Mouse (Mus musculus) hindbrain, embryonic 15.5 days (tissue): ENCODE measurements around the gene Pold1. TPM values are rescaled to one million over a fixed set of nuclear protein-coding genes. Genes with fewer than 3 reads are reported as not detected.

Experiments
- ATAC-seq: fragments of 200-750 bp; cut with Nextera tagmentation; 2 replicates; pipeline ENCODE4 v1.8.0; 2017; ENCODE audit warnings: low read depth, moderate number of reproducible peaks, moderate TSS enrichment; ENCODE audit not compliant: low FRiP score
- H3K27ac ChIP-seq: fragments of 300-500 bp; sonication (generic); replicated peaks from 2 replicates; pipeline ENCODE4 v1.5.1; 2015; ENCODE audit warnings: mild to moderate bottlenecking, inconsistent platforms
- H3K27me3 ChIP-seq: fragments of 300-500 bp; sonication (generic); 2 replicates; pipeline ENCODE4 v1.6.1; 2015; ENCODE audit warnings: control low read depth, inconsistent platforms
- H3K36me3 ChIP-seq: fragments of 300-500 bp; sonication (generic); 2 replicates; pipeline ENCODE4 v1.6.1; 2015; ENCODE audit warnings: control low read depth, inconsistent platforms
- H3K4me1 ChIP-seq: fragments of 300-500 bp; sonication (generic); replicated peaks from 2 replicates; pipeline ENCODE4 v1.6.1; 2015; ENCODE audit warnings: control low read depth, inconsistent platforms
- H3K4me2 ChIP-seq: fragments of 300-500 bp; sonication (generic); 2 replicates; pipeline ENCODE4 v1.6.1; 2015; ENCODE audit warnings: moderate library complexity, mild to moderate bottlenecking, inconsistent platforms
- H3K4me3 ChIP-seq: fragments of 300-500 bp; sonication (generic); 2 replicates; pipeline ENCODE4 v1.5.1; 2015; ENCODE audit warnings: mild to moderate bottlenecking, inconsistent platforms
- H3K9ac ChIP-seq: fragments of 300-500 bp; sonication (generic); 2 replicates; pipeline ENCODE4 v1.6.1; 2015; ENCODE audit warnings: inconsistent platforms
- H3K9me3 ChIP-seq: fragments of 300-500 bp; sonication (generic); 2 replicates; pipeline ENCODE4 v1.6.1; 2016; ENCODE audit warnings: control low read depth, inconsistent platforms
- WGBS: fragments of 180-500 bp; shearing (Covaris S2); methylation state at CpG from one replicate; pipeline ENCODE4 v1.1.7; 2015; 5-methylcytosine and 5-hydroxymethylcytosine counted together
- polyA plus RNA-seq: library from polyadenylated mRNA; unstranded; fragments of >200 nt; fragmentation: Nextera tagmentation; extraction: Ambion mirVana; gene quantifications from 2 replicates; pipeline ENCODE4 v1.2.1, GENCODE M21; 2015

The Pold1 gene
- polyA plus RNA-seq, 1 experiment from 2014 or later = 29.4 TPM

DNA sequence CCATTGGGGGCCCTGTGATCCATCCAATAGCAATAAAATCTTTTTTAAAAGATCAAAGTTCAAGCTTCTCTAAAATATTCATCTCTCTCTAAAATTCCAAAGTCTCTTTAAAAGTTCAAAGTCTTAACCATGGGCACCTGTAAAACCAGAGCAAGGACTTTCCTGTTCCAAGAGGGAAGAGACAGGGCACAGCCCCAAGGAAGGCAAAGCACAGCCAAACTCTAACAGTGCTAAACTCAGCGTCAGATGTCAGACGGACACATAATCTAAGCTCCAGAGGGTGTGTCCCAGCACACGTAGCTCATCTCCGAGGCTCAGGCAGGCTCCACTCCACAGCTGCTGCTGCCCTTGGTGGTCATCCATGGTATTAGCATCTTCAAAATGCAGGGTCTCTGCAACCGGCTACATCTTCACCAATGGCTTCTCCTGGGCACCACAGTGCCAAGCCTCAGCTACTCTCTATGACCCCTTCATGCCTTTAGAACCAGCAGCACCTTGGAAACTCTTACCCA, 27.7 kb upstream of the Pold1 start:
- Histone ChIP-seq H3K4me2 (no peak overlapping the region), H3K27ac (no peak overlapping the region), H3K9ac (no peak overlapping the region), H3K4me3 (no peak overlapping the region), H3K36me3 (no peaks in the 10 kb centered on the region), H3K4me1 (no peaks in the 10 kb centered on the region), H3K27me3 (no peaks in the 10 kb centered on the region), H3K9me3 (peaks cover 4% of the 10 kb centered on the region; the same call in 1 of the 2 replicates)
- WGBS = 59% methylated on average over 5 of the region's 5 CpGs
- no peak for ATAC-seq

DNA sequence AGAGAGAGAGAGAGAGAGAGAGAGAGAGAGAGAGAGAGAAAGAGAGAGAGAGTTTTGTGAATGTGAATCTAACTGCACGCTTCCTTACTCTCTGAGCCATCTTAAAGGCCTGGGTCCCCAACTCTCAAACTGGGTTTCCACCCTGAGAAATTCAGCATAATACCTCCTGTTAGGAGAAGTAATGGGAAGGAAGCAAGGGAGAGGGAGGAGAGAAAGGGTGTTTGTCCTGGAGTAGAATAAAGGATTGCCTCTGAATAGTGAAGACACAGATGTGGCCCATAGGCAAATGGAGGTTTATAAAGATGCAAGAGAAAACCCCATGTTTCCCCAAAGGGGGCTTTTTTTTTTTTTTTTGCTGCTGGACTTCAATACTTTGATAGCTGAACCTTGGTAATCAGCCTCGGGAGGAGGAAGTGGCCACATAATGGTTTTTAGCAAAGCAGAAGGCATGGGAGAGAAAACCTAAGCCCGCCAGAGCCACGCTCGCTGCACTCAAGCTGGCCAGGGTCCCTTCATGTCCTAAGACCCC, 24.4 kb upstream of the Pold1 start:
- Histone ChIP-seq H3K27me3 (no peaks in the 10 kb centered on the region), H3K4me1 (no peaks in the 10 kb centered on the region), H3K4me2 (no peak overlapping the region), H3K9ac (no peak overlapping the region), H3K36me3 (no peaks in the 10 kb centered on the region), H3K4me3 (no peak overlapping the region), H3K9me3 (no peaks in the 10 kb centered on the region), H3K27ac (no peak overlapping the region)
- 69% methylated on average over 5 of the region's 5 CpGs for WGBS
- ATAC-seq = no peak

DNA sequence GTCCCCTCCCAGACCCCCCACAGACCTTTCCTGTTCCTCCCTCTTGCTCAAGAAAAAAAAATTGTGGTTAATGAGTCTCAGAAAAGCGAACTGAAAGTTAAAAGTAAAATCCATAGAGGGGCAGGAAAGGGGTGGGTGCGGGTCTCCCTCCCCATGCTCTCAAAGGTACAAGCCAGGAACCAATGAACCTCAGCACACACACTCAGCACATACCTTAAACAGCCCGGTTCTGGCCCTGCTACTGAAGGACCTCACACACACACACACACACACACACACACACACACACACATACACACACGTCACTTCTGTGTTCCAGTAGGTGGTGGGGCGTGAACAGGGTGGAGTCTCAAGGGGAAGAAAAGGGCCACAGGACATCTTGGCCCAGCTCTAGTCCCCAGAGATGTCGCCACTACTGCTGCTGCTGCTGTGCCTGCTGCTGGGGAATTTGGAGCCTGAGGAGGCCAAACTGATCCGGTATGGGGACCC, 23.6 kb upstream of the Pold1 start, which contains the start of gene Napsa:
TSS of gene Napsa (plus strand) at position 168 of the 489 bp plus-strand sequence.
- 30% methylated on average over 7 of the region's 7 CpGs for WGBS
- H3K27ac ChIP-seq = no peak within 1 kb of the TSS

DNA sequence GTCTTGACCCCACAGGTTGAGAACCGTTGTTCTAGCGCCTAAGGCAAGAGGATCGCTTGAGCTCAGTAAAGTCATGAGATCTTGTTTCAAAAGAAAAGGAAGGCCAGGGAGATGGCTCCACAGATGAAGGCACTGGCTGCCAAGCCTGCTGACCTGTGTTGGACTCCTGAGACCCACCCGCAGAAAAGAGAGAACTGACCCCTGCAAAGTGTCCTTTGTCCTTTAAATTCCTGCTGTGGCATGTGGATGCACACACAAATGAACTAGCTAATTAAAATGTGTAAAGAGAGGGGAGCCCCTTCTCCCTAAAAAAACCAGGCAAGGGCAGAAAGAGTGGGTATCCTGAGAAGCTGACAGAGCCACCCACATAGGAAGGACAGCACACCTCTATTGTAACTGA, 23.2 kb upstream of the Pold1 start:
- no peak for ATAC-seq
- Histone ChIP-seq H3K27ac (no peak overlapping the region), H3K4me1 (no peaks in the 10 kb centered on the region), H3K4me3 (no peak overlapping the region), H3K27me3 (no peaks in the 10 kb centered on the region), H3K9ac (no peak overlapping the region), H3K4me2 (no peak overlapping the region), H3K36me3 (no peaks in the 10 kb centered on the region), H3K9me3 (no peaks in the 10 kb centered on the region)
- WGBS = 32% methylated on average over 4 of the region's 4 CpGs

More for the DNA sequence above, 23.6 kb upstream of the Pold1 start, which contains the start of gene Napsa:
- no peak within 1 kb of the TSS for H3K4me2 ChIP-seq
- no peaks in the 10 kb centered on the region for H3K36me3 ChIP-seq
- no peak for ATAC-seq
- H3K27me3 ChIP-seq = no peaks in the 10 kb centered on the region
- H3K4me3 ChIP-seq = no peak within 1 kb of the TSS
- no peaks in the 10 kb centered on the region for H3K9me3 ChIP-seq
- H3K4me1 ChIP-seq = no peaks in the 10 kb centered on the region
- no peak within 1 kb of the TSS for H3K9ac ChIP-seq

DNA sequence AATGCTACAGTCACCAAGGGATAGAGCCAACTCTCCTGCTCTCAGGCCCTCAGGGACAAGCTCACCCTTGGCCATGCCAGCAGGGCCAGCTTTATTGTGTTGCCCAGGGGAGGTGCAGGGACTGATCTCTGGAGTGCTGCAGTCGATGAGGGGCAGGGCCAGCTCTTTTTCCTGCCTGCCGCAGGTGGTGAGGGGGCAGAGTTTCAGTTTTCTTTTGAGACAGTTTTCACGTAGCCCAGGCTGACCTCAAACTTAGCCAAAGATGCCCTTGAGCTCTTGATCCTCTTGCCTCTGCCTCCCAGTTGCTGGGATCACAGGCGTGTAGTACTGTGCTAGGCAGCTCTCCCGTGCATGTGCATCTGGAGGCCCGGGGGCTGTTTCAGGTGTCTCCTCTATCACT, 22.3 kb upstream of the Pold1 start:
- 92% methylated on average over 6 of the region's 6 CpGs for WGBS
- H3K9ac ChIP-seq = no peak overlapping the region
- ATAC-seq = no peak

DNA sequence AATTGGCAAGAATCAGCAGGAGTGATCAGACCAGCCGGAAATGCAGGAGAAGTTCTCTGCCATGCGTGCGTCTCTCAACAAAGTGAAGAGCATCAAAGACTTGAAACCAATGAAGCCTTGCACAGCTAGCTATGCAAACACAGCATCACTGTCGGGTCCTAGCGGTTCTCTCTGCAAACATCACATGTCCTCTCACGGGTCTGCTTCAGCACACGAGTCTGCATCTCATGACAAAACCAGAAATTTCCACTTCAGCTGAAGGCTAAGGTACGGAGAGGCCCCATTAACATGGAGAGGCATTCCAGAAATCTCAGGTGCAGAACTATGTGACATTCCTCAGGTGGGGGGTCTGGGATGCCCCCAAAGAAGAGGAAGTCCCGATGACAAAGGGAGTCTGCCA, 20.2 kb upstream of the Pold1 start:
- Histone ChIP-seq H3K4me3 (no peak overlapping the region), H3K36me3 (no peaks in the 10 kb centered on the region), H3K4me1 (no peaks in the 10 kb centered on the region), H3K27ac (no peak overlapping the region), H3K9me3 (no peaks in the 10 kb centered on the region), H3K9ac (no peak overlapping the region), H3K27me3 (no peaks in the 10 kb centered on the region), H3K4me2 (no peak overlapping the region)
- no peak for ATAC-seq
- WGBS = 78% methylated on average over 9 of the region's 9 CpGs

More for the DNA sequence above, 22.3 kb upstream of the Pold1 start:
- Histone ChIP-seq H3K27ac (no peak overlapping the region), H3K4me3 (no peak overlapping the region), H3K27me3 (no peaks in the 10 kb centered on the region), H3K4me2 (no peak overlapping the region), H3K9me3 (no peaks in the 10 kb centered on the region), H3K4me1 (no peaks in the 10 kb centered on the region), H3K36me3 (no peaks in the 10 kb centered on the region)

DNA sequence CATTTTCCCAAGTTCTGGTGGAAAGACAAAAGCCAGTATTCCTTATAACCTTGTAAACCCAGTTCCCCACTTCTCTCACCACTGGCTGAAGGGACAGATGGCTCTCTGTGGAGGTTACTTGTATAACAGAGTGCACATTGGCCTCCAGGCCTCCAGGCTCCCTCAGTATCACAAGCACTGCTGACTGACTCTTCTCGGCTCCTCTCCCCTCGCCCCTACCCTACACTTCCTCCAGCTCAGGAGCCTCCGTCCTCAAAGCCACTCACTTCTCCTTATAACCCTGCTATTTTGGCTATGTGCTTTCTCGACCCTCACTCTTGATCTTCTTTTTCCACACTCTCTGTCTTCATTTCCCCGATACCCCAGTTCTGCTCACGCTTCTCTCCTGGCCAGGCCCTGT, 16.8 kb upstream of the Pold1 start:
- whole genome bisulfite sequencing = 80% methylated on average over 6 of the region's 6 CpGs
- Histone ChIP-seq H3K27me3 (no peaks in the 10 kb centered on the region), H3K9me3 (no peaks in the 10 kb centered on the region), H3K27ac (no peak overlapping the region), H3K4me3 (no peak overlapping the region), H3K4me2 (no peak overlapping the region), H3K9ac (no peak overlapping the region), H3K36me3 (no peaks in the 10 kb centered on the region), H3K4me1 (no peaks in the 10 kb centered on the region)
- ATAC-seq = no peak

DNA sequence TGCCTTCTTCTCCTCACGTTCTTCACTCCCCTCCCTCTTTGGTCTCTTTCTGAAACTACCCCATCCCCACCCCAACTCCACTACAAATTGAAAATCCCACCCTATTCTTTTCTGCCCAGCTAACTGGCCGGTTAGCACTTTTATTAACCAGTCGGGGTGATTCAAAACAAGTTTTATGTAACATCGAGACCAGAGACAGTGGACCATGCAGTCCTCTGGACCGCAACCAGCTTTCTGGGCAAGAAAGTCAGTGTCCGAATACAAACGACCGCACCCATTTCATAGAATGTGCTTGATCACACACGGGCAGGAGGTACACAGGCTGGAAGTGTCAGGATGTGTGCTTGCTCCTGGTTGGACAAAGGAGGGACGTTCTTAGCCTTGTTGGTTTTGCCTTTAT, 15.8 kb upstream of the Pold1 start:
- Histone ChIP-seq H3K9ac (no peak overlapping the region), H3K9me3 (no peaks in the 10 kb centered on the region), H3K27ac (no peak overlapping the region), H3K27me3 (no peaks in the 10 kb centered on the region), H3K4me2 (no peak overlapping the region), H3K4me3 (no peak overlapping the region), H3K36me3 (no peaks in the 10 kb centered on the region), H3K4me1 (no peaks in the 10 kb centered on the region)
- ATAC-seq = no peak
- 88% methylated on average over 10 of the region's 10 CpGs for WGBS

DNA sequence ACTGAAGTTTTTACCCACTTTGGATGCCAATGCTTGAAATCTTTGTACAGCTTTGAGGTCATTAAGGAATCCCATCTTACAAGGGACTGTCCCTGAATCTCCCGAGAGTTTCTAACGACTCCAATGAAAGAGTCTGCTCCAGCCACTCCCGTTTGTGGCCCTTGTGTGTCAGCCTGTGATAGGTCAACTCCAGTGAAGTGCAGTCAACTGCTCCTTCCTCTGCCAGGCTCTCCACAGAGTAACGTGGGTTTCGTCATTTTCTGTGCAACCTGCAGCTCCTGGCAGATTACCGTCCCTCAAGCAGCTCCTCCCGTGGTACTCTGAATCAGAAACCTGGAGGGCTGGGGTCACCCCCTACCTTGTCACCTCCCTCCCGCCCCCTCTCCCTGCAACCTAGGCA, 14.6 kb upstream of the Pold1 start:
- WGBS = 61% methylated on average over 8 of the region's 8 CpGs
- Histone ChIP-seq H3K36me3 (no peaks in the 10 kb centered on the region), H3K27ac (no peak overlapping the region), H3K4me1 (no peaks in the 10 kb centered on the region), H3K9me3 (no peaks in the 10 kb centered on the region), H3K9ac (no peak overlapping the region), H3K27me3 (no peaks in the 10 kb centered on the region), H3K4me2 (no peak overlapping the region), H3K4me3 (no peak overlapping the region)
- no peak for ATAC-seq

DNA sequence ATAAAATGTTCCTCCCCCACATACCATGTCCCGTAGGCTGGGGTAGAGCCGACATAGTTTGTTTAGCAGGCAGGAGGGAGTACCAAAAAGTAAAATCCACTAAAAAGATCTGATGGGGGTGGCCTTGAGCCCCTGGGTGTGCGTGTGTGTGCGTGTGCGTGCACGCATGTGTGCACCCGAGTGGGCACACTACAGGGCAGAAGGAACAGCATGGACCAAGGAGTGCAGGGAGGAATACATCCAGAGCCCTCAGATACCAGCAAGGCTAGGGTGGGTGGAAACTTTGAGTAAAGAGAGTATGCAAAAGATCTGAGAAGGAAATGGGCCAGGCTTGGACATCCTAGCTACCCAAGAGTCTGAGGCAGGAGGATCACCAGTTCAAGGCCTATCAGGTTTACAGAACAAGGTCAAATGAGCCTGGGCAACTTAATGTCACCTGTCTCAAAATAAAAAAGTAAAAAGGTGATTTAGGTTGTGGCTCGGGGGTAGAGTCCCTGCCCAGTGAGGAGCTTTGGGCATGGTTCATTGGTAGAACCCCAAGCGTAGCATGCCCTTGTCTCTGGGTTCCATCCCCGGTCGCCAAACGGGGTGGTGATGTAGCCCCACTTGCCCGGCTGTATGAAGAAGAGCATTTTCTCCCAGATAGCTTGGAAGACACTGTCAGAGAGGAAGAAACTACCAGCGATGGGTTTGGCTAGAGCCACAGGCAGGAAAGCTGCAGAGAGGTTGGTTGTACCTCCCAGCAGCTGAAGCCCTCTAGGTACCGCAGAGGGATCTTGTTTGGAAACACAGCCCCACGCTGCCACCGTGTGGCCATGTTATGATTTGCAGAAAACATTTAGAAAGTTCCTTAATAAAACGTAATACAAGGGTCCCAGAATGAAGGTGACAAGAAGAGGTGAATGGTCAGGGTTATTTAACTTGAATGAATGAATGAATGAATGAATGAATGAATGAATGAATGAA, 12.1 kb upstream of the Pold1 start:
- peak; percentile 49; the same call in 1 of the 2 replicates for ATAC-seq
- Histone ChIP-seq H3K4me3 (no peak overlapping the region), H3K4me2 (no peak overlapping the region), H3K27me3 (no peaks in the 10 kb centered on the region), H3K27ac (no peak overlapping the region), H3K9ac (no peak overlapping the region), H3K36me3 (no peaks in the 10 kb centered on the region), H3K4me1 (no peaks in the 10 kb centered on the region), H3K9me3 (no peaks in the 10 kb centered on the region)
- whole genome bisulfite sequencing = 54% methylated on average over 18 of the region's 18 CpGs

DNA sequence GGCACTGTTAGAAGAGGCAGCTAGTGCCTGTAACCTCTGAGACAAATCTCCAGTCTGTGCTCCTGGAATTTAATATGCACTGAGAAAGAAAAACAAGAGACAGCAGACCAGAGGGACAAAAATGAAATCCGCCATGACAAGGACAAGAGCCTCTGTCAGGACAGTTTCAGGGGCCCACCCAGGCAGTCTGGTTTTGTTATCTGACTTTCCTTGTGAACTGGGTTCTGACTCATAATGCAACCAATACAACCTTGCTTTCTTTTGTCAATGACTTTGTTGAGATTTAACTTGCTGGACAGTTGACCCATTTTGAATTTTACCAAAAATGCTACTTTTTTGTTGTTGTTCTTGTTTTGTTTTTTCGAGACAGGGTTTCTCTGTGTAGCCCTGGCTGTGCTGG, 9.0 kb upstream of the Pold1 start:
- WGBS = 79% methylated on average over 2 of the region's 2 CpGs
- ATAC-seq = no peak
- Histone ChIP-seq H3K9me3 (no peaks in the 10 kb centered on the region), H3K27me3 (no peaks in the 10 kb centered on the region), H3K4me3 (no peak overlapping the region), H3K27ac (no peak overlapping the region), H3K36me3 (no peaks in the 10 kb centered on the region), H3K9ac (no peak overlapping the region), H3K4me1 (peaks cover 12% of the 10 kb centered on the region), H3K4me2 (no peak overlapping the region)

DNA sequence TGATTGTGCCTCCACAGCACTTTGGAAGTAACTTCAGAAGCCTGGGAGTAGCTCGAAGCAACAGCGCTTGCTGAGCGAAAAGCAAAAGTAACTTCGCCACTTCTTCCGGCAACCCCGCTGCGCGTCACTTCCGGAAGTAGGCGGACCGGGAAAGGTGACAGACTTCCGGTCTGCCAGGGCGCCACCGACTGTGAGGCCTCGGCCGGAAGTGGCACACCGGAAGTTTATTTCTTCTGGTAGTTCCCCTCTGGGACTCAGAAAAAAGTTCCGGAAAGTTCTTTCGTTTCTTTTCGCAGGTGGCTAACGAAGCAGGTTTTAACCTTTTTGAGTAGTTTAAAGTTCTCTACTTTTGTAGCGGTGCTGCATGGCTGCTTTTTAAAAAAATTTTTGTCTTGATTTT, 5.2 kb upstream of the Pold1 start, which contains the start of gene Nr1h2:
TSS of gene Nr1h2 (minus strand) at position 126 of the 400 bp plus-strand sequence.
- peak within 1 kb of the TSS; percentile 48 for H3K9ac ChIP-seq
- peak within 1 kb of the TSS; percentile 83 for H3K4me2 ChIP-seq
- peaks cover 13% of the 10 kb centered on the region for H3K36me3 ChIP-seq
- no peaks in the 10 kb centered on the region for H3K9me3 ChIP-seq
- H3K4me1 ChIP-seq = peaks cover 15% of the 10 kb centered on the region
- H3K27ac ChIP-seq = peak within 1 kb of the TSS; percentile 88
- H3K4me3 ChIP-seq = peak within 1 kb of the TSS; percentile 97
- peak; percentile 74 for ATAC-seq
- no peaks in the 10 kb centered on the region for H3K27me3 ChIP-seq
- under 1% methylated on average over 22 of the region's 22 CpGs for WGBS
